Mouse (Mus musculus) forebrain, embryonic 10.5 days (tissue): ENCODE measurements at regions not wholly inside any gene's neighbourhood (a gene's known extent, or its start where the extent isn't known, plus 50 kb on each side); places are given as distances from the start of the nearest gene placed in this dataset.

Source experiments
- DNase-seq: peaks from one replicate; pipeline ENCODE4 v3.0.0-alpha.2; 2017; ENCODE audit warnings: low spot score; ENCODE audit errors: extremely low spot score
- H3K27ac ChIP-seq: fragments of 300-500 bp; sonication (generic); 2 replicates; pipeline ENCODE4 v1.5.1; 2016; ENCODE audit warnings: mild to moderate bottlenecking
- H3K27me3 ChIP-seq: fragments of 300-500 bp; sonication (generic); 2 replicates; pipeline ENCODE4 v1.6.1; 2016; ENCODE audit warnings: mild to moderate bottlenecking; ENCODE audit not compliant: poor library complexity, severe bottlenecking
- H3K36me3 ChIP-seq: fragments of 300-500 bp; sonication (generic); replicated peaks from 2 replicates; pipeline ENCODE4 v1.6.1; 2016; ENCODE audit warnings: mild to moderate bottlenecking, moderate library complexity
- H3K4me1 ChIP-seq: fragments of 300-500 bp; sonication (generic); 2 replicates; pipeline ENCODE4 v1.6.1; 2016
- H3K4me3 ChIP-seq: fragments of 300-500 bp; sonication (generic); 2 replicates; pipeline ENCODE4 v1.5.1; 2016; ENCODE audit warnings: mild to moderate bottlenecking, moderate library complexity
- H3K9me3 ChIP-seq: fragments of 300-500 bp; sonication (generic); 2 replicates; pipeline ENCODE4 v1.6.1; 2016; ENCODE audit warnings: mild to moderate bottlenecking, moderate library complexity
- WGBS: fragments of 180-500 bp; shearing (Covaris S2); methylation state at CpG from one replicate; pipeline ENCODE4 v1.1.7; 2016; 5-methylcytosine and 5-hydroxymethylcytosine counted together

DNA sequence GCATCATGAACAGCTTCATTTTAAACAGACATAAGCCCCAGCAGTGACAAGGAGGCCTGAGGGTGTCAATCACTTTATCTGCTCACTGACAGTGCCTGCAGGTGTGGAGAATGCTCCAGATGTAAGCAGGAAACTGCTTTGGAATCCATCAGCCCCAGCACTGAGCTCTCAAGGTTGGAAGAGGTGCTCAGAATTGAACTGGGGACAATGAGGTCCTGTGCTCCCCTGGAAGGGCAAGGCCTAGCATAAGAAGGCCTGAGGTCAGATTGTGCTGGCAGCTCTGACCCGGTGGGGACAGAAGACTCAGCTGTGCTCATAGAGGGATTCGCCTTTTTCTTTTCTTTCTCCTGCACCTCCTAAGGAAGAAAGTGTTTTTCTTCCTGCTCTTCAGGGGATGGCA is 82.2 kb upstream of the Lgalsl start:
- no peaks in the 10 kb centered on the region for H3K27me3 ChIP-seq
- no peak for DNase-seq
- H3K4me1 ChIP-seq, result peaks cover 24% of the 10 kb centered on the region
- no peak overlapping the region for H3K27ac ChIP-seq
- 83% methylated on average over 2 of the region's 2 CpGs for WGBS
- no peaks in the 10 kb centered on the region for H3K36me3 ChIP-seq
- no peaks in the 10 kb centered on the region for H3K9me3 ChIP-seq
- no peak overlapping the region for H3K4me3 ChIP-seq

DNA sequence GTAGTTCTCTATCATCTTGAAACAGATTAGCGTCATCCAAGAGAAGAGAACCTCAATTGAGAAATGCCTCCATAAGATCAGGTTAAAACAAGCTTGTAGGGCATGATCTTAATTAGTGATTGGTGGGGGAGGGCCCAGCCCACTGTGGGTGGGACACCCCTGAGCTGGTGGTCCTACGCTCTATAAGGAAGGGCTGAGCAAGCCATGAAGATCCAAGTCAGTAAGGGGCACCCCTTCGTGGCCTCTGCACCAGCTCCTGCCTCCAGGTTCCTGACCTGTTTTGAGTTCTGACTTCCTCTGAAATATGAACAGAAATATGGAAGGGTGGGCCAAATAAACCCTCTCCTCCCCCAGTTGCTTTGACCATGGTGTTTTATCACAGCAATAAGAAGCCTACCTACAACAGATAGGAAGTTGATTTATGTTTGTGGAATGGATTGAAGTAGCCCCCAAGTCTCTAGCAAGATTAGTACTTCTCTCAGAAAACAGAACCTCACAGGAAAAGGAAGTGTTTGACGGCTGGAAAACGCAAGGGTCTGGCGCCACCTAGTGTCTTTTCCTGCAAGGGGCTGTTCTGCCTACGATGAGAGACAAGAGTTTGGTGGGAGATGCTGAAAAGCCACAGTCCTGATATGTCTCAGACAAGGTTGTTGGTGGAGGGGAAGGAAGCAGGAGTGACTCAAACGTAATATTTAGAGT is 82.9 kb upstream of the Lgalsl start:
- WGBS, result 23% methylated on average over 8 of the region's 8 CpGs
- H3K27ac ChIP-seq, result 0 out of 2 replicates have a peak overlapping the region, but pooled peaks have one; percentile 58
- peaks cover 24% of the 10 kb centered on the region for H3K4me1 ChIP-seq
- no peaks in the 10 kb centered on the region for H3K9me3 ChIP-seq
- DNase-seq, result peak; percentile 81
- no peaks in the 10 kb centered on the region for H3K27me3 ChIP-seq
- H3K4me3 ChIP-seq, result no peak overlapping the region
- no peaks in the 10 kb centered on the region for H3K36me3 ChIP-seq

DNA sequence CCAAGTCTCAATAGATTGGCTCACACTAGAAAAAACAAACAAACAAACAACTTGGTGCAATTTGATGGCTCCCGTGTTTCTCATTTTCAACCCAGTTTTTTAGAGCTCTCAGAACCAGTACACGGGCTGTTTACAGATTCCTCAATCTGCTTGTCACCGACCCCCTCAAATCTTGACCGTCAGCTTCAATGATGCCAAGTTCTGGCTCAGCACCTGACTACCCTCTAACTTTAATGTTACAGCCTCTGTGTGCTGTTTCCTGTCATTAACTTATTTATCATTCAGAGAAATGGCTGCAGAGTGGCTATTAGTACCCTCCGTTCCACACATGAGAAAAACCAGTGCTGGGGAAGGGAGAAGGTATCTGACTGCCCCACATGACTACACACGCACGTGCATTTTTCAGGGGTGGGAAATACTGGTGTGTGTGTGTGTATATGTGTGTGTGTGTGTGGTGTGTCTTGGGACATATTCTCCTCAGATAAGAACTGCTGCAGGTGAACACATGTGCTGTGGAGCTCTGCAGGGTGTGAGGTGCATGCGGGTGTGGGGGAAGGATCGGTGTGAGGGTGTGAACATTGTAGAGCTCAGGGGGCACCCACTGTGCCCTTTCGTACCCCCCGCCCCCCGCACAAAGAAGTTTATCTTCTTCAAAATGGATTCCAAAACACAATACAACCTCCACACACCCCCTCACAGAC is 83.6 kb upstream of the Lgalsl start:
- DNase-seq, result no peak
- H3K36me3 ChIP-seq, result no peaks in the 10 kb centered on the region
- no peaks in the 10 kb centered on the region for H3K9me3 ChIP-seq
- H3K27me3 ChIP-seq, result no peaks in the 10 kb centered on the region
- no peak overlapping the region for H3K4me3 ChIP-seq
- peaks cover 24% of the 10 kb centered on the region for H3K4me1 ChIP-seq
- peak overlapping the region; percentile 73 for H3K27ac ChIP-seq
- WGBS, result 78% methylated on average over 12 of the region's 12 CpGs

DNA sequence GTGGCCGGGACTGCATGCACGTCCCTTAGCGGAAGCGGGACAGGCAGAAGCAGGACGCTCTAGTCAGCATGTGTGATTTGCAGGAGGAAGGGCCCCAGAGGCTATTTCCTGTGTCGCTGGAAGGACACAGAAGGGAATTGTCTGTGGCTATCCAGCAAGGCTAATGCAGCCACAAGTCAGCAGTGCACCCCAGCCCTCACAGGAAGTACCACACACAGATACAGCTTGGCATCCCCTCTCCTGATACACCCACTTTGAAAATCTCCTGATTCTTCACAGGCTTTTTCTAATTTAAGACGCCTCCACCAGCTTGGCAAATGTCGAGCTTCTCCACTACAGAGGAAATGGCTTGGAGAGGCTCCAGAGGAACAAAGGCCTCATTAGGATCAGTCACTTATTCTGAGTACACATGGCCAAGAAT is 84.3 kb upstream of the Lgalsl start:
- WGBS, result 35% methylated on average over 8 of the region's 8 CpGs
- no peak for DNase-seq
- H3K4me1 ChIP-seq, result peaks cover 24% of the 10 kb centered on the region

GRCm38 (mm10) chr11:20915687-20916432 is 85.0 kb upstream of the Lgalsl start:
- Histone ChIP-seq H3K4me3 (no peak overlapping the region), H3K9me3 (no peaks in the 10 kb centered on the region), H3K27me3 (no peaks in the 10 kb centered on the region), H3K27ac (peak overlapping the region; percentile 73), H3K4me1 (peaks cover 24% of the 10 kb centered on the region), H3K36me3 (no peaks in the 10 kb centered on the region)
- no peak for DNase-seq
- 55% methylated on average over 7 of the region's 7 CpGs for WGBS

More for the DNA sequence above, 84.3 kb upstream of the Lgalsl start:
- Histone ChIP-seq H3K36me3 (no peaks in the 10 kb centered on the region), H3K4me3 (no peak overlapping the region), H3K27me3 (no peaks in the 10 kb centered on the region), H3K9me3 (no peaks in the 10 kb centered on the region), H3K27ac (peak overlapping the region; percentile 73)

DNA sequence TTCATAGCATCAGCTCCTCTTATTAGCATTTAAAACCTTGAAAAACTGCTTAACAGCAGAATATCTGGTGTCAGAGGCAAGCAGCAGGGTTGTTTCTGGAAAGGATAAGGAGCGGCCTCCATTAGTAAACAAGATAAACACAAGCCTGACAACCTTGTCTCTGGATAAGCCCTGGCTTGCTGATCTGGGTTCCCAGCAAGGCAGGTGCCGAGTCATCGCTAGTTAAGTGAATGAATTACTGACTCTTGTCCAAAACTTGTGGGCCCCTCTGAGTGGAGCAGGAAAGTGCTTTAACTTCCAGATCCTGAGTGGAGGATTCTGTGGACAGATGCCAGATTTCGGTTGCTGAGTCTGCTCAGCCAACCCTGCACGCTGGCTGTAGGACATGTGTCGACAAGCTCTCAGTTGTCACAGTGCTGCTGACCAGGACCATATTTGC is 85.6 kb upstream of the Lgalsl start:
- no peak for DNase-seq
- WGBS, result 87% methylated on average over 6 of the region's 6 CpGs
- H3K4me3 ChIP-seq, result no peak overlapping the region
- peaks cover 26% of the 10 kb centered on the region for H3K4me1 ChIP-seq
- no peaks in the 10 kb centered on the region for H3K9me3 ChIP-seq
- H3K27ac ChIP-seq, result peak overlapping the region; percentile 73
- no peaks in the 10 kb centered on the region for H3K36me3 ChIP-seq
- H3K27me3 ChIP-seq, result no peaks in the 10 kb centered on the region

DNA sequence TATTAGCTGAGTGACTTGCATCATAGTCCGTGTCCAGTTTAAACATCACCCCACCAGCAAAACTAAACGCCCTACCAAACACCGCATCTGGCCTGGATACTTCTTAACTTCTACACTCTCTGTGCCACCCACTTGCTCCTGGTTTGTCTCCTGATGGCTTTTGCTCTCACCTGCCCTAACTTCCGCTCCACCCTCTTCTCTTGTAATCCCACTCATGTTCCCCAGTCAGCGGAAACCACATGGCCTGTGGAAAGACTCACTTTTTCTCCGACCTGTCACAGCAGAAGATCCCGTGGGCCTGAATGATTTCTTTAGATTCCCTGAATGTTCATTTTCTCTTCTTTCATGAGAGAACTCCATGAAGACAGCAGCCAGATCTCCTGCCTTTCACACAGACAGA is 86.1 kb upstream of the Lgalsl start:
- Histone ChIP-seq H3K36me3 (no peaks in the 10 kb centered on the region), H3K27ac (peak overlapping the region; percentile 63)
- WGBS, result 93% methylated on average over 7 of the region's 7 CpGs

DNA sequence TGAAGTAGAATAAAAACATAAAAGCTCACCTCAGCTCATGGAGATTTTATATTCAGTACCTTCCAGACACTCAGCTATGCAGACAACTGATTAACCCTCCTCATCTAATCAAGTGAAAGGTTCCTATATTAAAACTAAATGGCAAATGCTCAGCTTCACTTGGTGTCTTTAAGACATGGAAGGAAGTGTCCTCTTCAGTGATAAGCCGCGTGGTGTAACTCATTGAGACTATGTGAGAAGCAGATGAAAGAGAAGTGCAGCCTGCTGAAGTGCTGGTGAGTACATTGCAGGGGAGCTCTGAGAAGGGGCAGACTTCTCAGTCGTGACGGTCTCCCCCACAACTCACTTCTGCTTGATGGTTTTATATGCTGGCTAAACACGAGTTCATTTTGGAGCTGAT is 86.6 kb upstream of the Lgalsl start:
- Histone ChIP-seq H3K27ac (0 out of 2 replicates have a peak overlapping the region, but pooled peaks have one; percentile 63), H3K4me1 (peaks cover 33% of the 10 kb centered on the region), H3K4me3 (no peak overlapping the region), H3K27me3 (no peaks in the 10 kb centered on the region), H3K36me3 (no peaks in the 10 kb centered on the region), H3K9me3 (no peaks in the 10 kb centered on the region)
- 73% methylated on average over 5 of the region's 5 CpGs for WGBS
- no peak for DNase-seq

More for the DNA sequence above, 86.1 kb upstream of the Lgalsl start:
- H3K4me1 ChIP-seq, result peaks cover 31% of the 10 kb centered on the region
- no peak for DNase-seq
- no peaks in the 10 kb centered on the region for H3K27me3 ChIP-seq
- no peaks in the 10 kb centered on the region for H3K9me3 ChIP-seq
- H3K4me3 ChIP-seq, result no peak overlapping the region

DNA sequence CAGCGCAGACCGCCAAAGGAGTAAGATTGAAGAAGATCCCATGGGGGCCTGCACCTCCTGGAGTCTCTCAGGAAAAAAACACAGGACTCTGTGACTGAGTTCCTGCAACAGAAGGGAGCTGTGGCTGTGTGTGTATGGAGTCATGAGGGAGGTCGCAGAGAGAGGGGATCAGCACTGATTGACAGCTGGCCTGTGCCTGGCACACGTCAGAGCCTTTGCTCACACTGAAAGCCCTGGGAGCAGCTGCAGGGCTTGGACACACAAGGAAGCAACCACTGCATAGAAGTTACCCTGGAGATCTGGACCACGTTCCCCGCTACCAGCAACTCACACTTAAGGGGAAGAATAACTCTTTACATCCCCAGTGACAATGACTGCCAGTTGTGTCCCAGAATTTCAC is 92.3 kb upstream of the Lgalsl start:
- Histone ChIP-seq H3K9me3 (no peaks in the 10 kb centered on the region), H3K4me1 (peaks cover 26% of the 10 kb centered on the region), H3K27me3 (no peaks in the 10 kb centered on the region), H3K36me3 (no peaks in the 10 kb centered on the region), H3K4me3 (no peak overlapping the region), H3K27ac (peak overlapping the region; percentile 58; the same call in 1 of the 2 replicates)
- DNase-seq, result no peak
- 44% methylated on average over 6 of the region's 6 CpGs for WGBS

- Histone ChIP-seq H3K9me3 (no peaks in the 10 kb centered on the region), H3K27me3 (no peaks in the 10 kb centered on the region), H3K27ac (no peak overlapping the region), H3K4me1 (peaks cover 13% of the 10 kb centered on the region), H3K36me3 (no peaks in the 10 kb centered on the region), H3K4me3 (no peak overlapping the region)
- 88% methylated on average over 1 of the region's 1 CpGs for WGBS
- DNase-seq, result no peak
These were observed 98.6 kb upstream of the Lgalsl start for GRCm38 (mm10) chr11:20929426-20929825.

DNA sequence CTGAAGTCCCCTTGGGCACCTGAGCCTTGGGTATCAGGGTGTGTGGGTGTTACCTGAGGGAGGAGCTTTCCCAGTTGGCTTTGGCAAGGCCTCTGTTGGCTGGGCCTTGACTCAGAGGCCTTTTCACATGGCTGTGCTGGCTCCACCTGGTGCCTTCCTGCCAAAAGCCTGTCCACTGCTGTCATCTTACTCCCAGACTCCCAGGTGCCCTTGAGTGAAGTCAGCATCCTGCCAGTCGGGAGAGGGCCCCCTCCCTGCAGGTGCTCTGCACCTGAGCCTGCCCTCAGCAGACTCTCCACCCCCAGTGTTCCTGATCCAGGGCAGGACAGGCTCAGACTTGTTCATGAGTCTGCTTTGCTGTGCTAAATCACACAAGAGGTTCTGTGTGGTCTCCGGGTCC is 99.2 kb upstream of the Lgalsl start:
- no peak for DNase-seq
- peaks cover 19% of the 10 kb centered on the region for H3K4me1 ChIP-seq
- no peaks in the 10 kb centered on the region for H3K36me3 ChIP-seq
- 61% methylated on average over 2 of the region's 2 CpGs for WGBS
- no peaks in the 10 kb centered on the region for H3K9me3 ChIP-seq
- H3K4me3 ChIP-seq, result no peak overlapping the region
- no peak overlapping the region for H3K27ac ChIP-seq
- H3K27me3 ChIP-seq, result no peaks in the 10 kb centered on the region

GRCm38 (mm10) chr11:20930573-20930972 is 99.7 kb upstream of the Lgalsl start:
- no peaks in the 10 kb centered on the region for H3K27me3 ChIP-seq
- H3K9me3 ChIP-seq, result no peaks in the 10 kb centered on the region
- DNase-seq, result no peak
- H3K4me1 ChIP-seq, result peaks cover 24% of the 10 kb centered on the region
- no peak overlapping the region for H3K4me3 ChIP-seq
- no peak overlapping the region for H3K27ac ChIP-seq
- WGBS, result 93% methylated on average over 5 of the region's 5 CpGs
- no peaks in the 10 kb centered on the region for H3K36me3 ChIP-seq
